Mouse (Mus musculus): Measurements from ENCODE around the gene Ppp1r13b.
A peak's percentile ranks its signal among the peaks of the same experiment; 100 is the strongest.

Gene Ppp1r13b

GRCm38 (mm10) chr12:111916514-111917217, 8.8 kb upstream of the Ppp1r13b start:
- no peak for DNase-seq

GRCm38 (mm10) chr12:111915781-111916180, 7.9 kb upstream of the Ppp1r13b start:
- no peak for DNase-seq

GRCm38 (mm10) chr12:111914031-111914430, 6.1 kb upstream of the Ppp1r13b start:
- peak; percentile 56 for DNase-seq

GRCm38 (mm10) chr12:111912802-111913201, 4.9 kb upstream of the Ppp1r13b start:
- no peak for DNase-seq

DNA sequence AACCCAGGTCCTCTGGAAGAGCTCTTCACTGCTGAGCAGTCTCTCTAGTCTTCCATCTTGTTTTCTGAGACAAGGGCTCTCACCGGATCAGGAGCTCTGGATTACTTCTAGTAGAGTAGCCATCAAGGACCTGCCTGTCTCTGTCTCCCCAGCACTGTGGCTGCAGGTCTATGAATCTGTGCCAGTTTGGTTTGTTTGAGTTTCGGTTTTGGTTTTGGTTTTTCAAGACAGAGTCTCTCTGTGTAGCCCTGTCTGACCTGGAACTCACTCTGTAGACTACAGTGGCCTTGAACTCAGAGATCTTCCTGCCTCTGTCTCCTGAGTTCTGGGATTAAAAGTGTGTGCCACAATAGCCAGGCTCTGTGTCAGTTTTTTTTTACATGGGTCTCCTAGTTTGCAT, 3.9 kb upstream of the Ppp1r13b start:
- no peak for DNase-seq

- DNase-seq, result no peak
These were observed 3.4 kb upstream of the Ppp1r13b start for GRCm38 (mm10) chr12:111911171-111911760.

DNA sequence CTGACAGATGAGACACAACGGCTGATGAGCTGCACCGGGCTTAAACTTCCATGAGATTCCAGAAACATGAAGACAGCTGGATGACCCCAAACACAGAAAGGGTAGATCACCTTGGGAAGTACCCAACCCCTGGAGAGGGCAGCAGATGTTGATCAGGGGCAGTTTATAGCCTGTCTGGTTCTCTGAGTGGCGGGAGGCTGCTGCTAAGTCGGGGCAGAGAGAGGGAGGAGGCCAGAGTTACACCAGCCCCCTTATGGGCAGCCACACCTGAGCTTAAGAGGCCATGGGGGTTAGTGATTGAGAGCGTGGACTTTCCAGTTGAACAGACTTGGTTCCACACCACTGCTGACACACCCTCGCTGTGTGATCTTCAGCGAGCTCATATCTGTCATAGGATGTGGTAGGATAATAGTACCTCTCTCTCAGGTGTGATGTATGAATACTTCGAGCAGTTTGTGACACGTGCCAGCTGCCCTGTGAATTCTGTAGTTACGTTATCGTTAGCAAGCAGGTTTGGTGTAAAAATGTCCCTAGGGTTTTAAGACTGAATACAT, 1.2 kb upstream of the Ppp1r13b start:
- DNase-seq, result no peak

- DNase-seq, result peak; percentile 84
These were observed 454 bp downstream of the Ppp1r13b start for GRCm38 (mm10) chr12:111907421-111907891.

DNA sequence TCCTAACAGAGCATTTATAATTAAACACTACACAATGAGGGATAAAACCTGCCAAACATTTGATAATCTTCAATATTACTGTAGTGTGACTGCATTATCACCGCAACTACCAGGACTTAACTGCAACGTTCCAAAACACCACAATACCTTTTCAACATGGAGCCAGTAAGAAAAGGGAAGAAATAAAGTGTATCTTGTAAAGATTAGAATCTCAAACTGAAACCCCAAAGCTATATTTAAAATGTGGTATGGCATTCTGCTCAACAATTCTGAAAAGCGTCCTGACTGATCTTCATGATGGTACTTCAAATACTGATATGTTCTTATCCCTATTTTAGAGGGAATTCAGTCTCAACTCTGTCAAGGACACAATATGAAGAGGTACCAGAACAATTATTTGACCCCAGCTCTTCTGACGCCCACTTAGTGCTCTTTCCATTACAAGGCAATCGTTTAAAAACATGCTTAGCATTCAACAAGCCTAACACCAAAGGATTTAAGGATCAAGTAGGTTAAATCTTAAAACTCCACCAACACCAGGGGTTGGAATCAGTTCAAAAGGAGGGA, 1.5 kb downstream of the Ppp1r13b start:
- no peak for DNase-seq

- no peak for DNase-seq
These were observed 5.4 kb downstream of the Ppp1r13b start for GRCm38 (mm10) chr12:111902488-111902887.

DNA sequence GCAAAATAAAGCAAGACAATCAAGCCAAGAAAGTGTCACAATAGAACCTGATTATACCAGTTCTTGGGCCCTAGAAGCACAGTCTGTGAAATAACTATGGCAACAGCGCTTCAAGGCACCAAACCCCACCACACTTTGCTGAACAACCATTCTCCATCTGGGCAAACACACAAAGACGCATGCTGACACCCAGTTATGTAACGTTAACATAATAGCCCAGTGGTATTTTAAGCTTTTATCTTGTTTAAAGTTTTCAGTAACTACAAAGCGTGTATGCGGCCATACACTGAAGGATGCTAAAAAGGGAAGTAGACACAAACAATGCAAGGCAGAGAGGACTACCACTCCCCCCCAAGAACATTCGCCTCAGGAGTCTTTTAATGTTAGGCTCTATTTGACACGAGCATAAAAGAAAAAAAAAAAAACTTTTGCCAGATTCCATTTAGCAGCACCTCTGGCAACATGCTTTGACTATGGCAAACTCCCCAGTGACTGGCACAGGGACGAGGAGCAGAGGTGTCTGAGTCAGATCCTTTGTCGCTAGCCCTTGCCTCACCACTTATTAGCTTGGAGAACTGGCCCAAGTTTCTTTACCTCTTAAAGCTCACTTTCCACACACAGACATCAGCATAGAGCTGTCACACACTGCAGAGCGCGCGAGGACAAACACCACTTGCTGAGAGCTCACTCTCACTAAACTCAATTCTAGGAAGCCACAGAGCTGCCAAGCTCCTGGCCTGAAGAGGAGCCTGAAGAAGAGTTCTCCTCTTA, 6.6 kb downstream of the Ppp1r13b start:
- DNase-seq, result no peak

DNA sequence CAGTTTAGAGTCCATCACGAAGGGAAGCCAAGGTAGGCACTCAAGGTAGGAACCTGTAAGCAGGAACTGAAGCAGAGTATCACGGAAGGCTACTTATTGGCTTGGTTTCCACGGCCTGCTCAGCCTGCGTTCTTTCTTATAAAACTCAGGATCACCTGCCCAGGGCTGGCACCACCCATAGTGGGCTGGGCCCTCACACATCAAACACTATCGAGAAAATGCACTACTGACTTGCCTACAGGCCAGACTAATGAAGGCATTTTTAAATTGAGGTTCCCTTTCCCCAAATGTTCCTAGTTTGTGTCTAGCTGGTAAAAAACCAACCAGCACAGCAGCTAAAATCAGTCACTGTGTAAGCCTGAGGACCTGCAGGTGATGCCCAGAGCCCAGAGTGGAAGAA, 8.3 kb downstream of the Ppp1r13b start:
- DNase-seq, result no peak

GRCm38 (mm10) chr12:111898686-111899085, 9.2 kb downstream of the Ppp1r13b start:
- no peak for DNase-seq

GRCm38 (mm10) chr12:111896908-111897661, 10.8 kb downstream of the Ppp1r13b start:
- DNase-seq, result peak; percentile 51

DNA sequence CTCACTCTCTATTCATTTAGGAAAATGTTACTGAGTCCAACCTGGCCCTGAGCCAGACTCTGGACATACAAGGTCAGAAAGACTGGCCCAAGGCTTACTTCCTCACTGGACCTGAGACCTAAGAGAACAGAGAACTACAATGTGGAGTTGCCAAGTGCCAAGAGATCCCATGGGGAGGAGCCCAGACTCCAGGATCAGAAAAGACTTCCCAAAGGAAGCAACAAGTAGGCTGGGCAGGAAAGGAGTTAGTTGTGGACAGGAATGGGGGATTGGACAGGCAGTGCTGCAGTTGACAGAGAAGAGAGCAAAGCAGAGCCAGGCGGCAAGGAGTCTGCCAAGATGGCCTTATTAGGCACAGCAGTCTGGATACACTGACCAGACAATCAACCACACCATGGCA, 13.8 kb downstream of the Ppp1r13b start:
- no peak for DNase-seq

GRCm38 (mm10) chr12:111892981-111893380, 14.9 kb downstream of the Ppp1r13b start:
- no peak for DNase-seq

- no peak for DNase-seq
These were observed 16.1 kb downstream of the Ppp1r13b start for GRCm38 (mm10) chr12:111891800-111892199.

- DNase-seq, result no peak
These were observed 18.7 kb downstream of the Ppp1r13b start for GRCm38 (mm10) chr12:111889251-111889650.

DNA sequence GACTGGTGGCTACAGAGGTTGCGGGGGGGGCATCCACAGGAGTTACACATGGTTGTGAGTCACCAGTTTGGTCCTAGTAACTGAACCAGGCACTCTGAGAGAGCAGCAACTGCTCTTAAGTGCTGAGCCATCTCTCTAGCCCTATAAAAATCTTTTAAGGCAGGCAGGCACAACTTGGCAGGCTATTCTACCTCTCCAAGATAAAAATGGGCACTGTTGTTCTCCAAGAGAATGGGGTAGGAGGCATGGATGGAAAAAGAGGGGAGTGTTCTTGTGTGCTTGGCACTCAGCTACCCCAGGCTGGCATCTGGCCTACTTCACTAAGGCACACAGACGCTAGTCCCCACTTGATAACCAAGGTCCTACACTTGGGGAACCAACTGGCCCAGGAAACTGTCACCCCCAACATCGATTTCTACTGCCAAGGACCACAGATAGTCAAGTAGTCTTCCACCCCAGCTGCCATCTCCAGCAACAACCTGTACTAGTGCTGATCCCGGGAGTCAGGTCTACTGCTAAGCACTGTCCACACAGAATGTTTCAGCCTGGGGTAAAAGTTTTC, 19.5 kb downstream of the Ppp1r13b start:
- DNase-seq, result no peak

DNA sequence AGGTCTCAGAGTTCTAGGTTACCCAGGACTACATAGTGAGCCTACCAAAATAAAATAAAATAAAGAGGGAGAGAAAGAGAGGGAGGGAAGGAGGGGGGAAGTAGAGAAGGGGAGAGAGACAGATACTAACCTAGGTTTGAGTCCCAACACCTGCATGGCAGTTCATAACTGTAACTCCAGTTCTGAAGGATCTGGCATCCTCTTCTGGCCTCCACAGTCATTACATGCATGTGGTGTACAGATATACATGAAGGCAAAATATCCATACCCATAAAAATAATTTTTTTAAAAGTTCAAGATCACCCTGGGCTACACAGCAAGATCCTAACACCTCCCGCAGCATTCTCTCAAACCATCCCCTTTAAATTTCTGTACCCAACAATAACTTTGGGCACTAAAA, 20.9 kb downstream of the Ppp1r13b start:
- no peak for DNase-seq

DNA sequence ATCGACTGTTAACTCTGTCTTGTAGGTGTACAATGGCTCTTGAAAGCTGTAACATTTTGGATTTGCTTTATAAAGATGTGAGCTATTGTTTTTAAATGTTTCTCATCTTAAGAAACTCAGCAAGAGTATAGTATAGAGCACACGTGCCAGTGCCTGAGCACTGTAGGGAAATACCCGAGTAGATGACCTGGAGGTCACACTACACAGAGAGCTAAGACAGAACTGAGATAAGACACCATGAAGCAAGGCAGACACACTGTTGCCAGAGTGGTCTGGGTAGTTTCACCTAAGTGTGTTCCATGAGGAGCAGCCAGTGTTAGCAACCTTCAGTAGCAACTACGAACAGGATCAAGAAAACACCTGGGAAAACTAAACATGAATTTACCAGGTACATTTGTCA, 25.1 kb downstream of the Ppp1r13b start:
- DNase-seq, result no peak

DNA sequence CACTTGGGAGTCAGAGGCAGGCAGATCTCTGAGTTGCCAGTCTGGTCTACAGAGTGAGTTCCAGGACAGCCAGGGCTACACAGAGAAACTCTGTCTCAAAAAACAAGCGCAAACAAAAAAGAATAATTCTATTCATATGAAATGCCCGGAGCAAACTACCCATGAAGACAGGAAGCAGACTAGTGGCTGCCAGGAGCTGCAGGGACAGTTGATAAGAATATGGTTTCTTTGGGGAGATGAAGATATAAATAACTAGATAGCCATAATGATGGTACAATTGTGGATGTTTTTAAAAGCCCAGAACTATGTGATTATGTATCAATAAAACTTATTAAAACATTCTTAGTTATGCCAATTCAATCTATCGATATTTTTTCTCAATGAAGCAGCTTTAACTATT, 25.9 kb downstream of the Ppp1r13b start:
- no peak for DNase-seq

Data from thymus, postnatal 25 days (tissue).